Mouse (Mus musculus): ENCODE data around the gene Insl5. TPM values are rescaled to one million over a fixed set of nuclear protein-coding genes. Genes with fewer than 3 reads are reported as not detected.

Gene Insl5
- total and polyA plus RNA-seq, 3 experiments = not detected

- Histone ChIP-seq H3K27ac (no peak overlapping the region), H3K9ac (ENCODE audit: low read depth, low read length) (no peak overlapping the region), H3K79me2 (replicated peaks; ENCODE audit: control insufficient read depth, insufficient read depth, low read length) (no peaks in the 10 kb centered on the region), H3K4me3 (no peak overlapping the region), H3K27me3 (ENCODE audit: control insufficient read depth, insufficient read depth, low read length) (no peaks in the 10 kb centered on the region), H3K4me1 (ENCODE audit: control insufficient read depth, insufficient read depth, low read length) (no peaks in the 10 kb centered on the region), H3K36me3 (ENCODE audit: control insufficient read depth, insufficient read depth, low read length) (no peaks in the 10 kb centered on the region)
- no peak for DNase-seq
- intact Hi-C loops (cut with DNase I) = no loop called here
- TF ChIP-seq CTCF (IDR thresholded peaks at IDR 0.05) (no peak), POLR2A (IDR thresholded peaks at IDR 0.05; ENCODE audit: insufficient read depth, low read depth, low read length) (no peak), EP300 (IDR thresholded peaks at IDR 0.05; ENCODE audit: insufficient read depth, low read depth, low read length) (no peak)
- 92% methylated on average over 5 of the region's 5 CpGs for WGBS
These were observed 57.0 kb downstream of the Insl5 start for GRCm38 (mm10) chr4:102969599-102969998.

Other genes with a start within 250 kb of the Insl5 start
- gene Tctex1d1, start 48.2 kb downstream of the Insl5 start, total RNA-seq (2021) = not detected
- 0.20 TPM in 1 of 2 replicates, not detected in the other for gene Tctex1d1, start 48.2 kb downstream of the Insl5 start, polyA plus RNA-seq (2012; rRNA removed)
- 10 to 100 TPM; 32.0 to 36.9 TPM for gene Mier1, start 87.5 kb upstream of the Insl5 start, total RNA-seq (2021)
- gene Mier1, start 87.5 kb upstream of the Insl5 start, polyA plus RNA-seq (2012; rRNA removed) = 7.0 and 12.5 TPM in 2 replicates
- 1 to 10 TPM; 1.1 to 1.3 TPM for gene Wdr78, start 87.7 kb upstream of the Insl5 start, total RNA-seq (2021)
- 0.29 and 0.37 TPM in 2 replicates for gene Wdr78, start 87.7 kb upstream of the Insl5 start, polyA plus RNA-seq (2012; rRNA removed)
- gene Slc35d1, start 188.3 kb upstream of the Insl5 start, total RNA-seq (2021) = 1 to 10 TPM; 7.6 to 8.0 TPM
- 3.9 and 7.3 TPM in 2 replicates for gene Slc35d1, start 188.3 kb upstream of the Insl5 start, polyA plus RNA-seq (2012; rRNA removed)

Measured in heart, adult 2 months (tissue).